Mouse (Mus musculus): ENCODE measurements at regions not wholly inside any gene's neighbourhood (a gene's known extent, or its start where the extent isn't known, plus 50 kb on each side); places are given as distances from the start of the nearest gene placed in this dataset.

- no peak for DNase-seq
Measured at GRCm38 (mm10) chr13:39350668-39351067, 390.0 kb upstream of the Slc35b3 start.

GRCm38 (mm10) chr13:39347761-39348160 lies 387.1 kb upstream of the Slc35b3 start:
- no peak for DNase-seq

DNA sequence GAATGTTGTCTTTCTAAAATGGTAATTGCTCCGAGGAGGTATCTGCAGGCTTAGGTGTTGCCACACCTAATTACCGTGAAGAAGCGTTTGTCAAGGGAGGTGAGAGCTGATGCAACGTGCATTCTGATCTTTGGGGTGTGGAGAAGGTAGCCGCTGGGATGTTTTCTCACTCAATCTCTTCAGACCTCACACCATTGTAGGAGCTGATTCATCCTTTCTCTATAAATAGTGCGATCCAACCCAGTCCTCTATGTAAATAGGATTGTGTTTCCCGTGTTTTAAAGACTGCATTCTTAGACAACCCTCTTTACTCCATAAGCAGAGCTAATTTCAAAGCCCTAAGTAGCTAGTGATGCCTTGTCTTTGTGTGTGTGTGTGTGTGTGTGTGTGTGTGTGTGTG lies 374.2 kb upstream of the Slc35b3 start:
- DNase-seq: no peak

GRCm38 (mm10) chr13:39329794-39330193 lies 369.1 kb upstream of the Slc35b3 start:
- no peak for DNase-seq

DNA sequence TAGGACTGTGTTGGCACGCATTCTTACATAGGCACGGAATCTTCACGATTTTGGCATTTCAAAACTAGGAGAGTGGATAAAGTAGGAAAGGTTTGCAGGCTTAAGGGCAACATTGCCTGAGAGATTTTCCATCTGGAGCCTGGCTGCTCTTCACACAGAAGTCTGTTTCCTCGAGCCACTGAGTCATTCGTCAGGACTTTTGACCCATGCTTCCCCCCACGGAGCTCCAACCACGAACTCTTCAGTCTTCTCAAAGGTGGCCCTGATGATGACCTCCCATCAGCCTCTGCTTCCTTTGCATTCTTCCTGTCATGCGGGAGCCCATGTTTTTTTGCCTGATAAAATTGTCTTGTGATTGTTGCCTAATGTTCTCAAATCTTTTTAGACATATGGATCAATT lies 365.5 kb upstream of the Slc35b3 start:
- no peak for DNase-seq

DNA sequence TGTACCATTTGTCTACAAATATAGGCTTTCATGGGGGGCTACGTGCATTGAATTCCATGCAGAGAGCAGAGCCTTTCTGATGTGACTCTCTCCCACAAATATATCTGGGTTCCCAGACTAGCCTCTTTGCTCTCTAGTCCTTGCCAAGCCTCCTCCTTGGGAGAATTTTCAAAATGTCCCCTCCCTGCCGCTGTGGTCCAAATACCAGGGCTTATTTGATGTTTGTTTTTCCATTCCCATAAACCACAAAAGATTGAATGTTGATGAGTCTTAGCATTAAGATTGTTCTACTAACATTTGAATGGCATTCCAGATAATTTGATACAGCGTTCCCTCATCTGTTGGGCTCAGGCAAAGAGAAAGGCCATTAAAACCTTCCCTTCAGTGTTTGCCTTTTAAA lies 360.4 kb upstream of the Slc35b3 start:
- DNase-seq: no peak

GRCm38 (mm10) chr13:39309758-39310157 lies 349.1 kb upstream of the Slc35b3 start:
- no peak for DNase-seq

DNA sequence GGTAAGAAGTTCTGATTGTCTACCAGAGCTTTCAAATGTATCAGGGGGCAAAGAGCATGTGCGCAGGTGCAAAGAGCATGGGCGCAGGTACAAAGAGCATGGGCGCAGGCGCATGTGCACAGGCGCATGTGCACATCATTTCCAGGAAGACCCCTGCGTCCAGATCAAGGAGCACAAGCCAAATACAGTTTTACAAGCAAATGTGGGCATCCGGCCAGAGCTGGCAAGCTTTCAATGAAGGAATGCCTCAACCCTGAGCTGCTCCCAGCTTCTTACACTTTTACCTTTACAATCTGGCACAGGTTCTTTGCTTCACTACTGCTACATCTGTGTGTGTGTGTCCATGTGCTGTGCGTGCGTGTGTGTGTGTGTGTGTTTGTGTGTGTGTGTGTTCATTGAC lies 347.2 kb upstream of the Slc35b3 start:
- no peak for DNase-seq

- DNase-seq: no peak
Measured at GRCm38 (mm10) chr13:39306851-39307250, 346.2 kb upstream of the Slc35b3 start.

GRCm38 (mm10) chr13:39297129-39297528 lies 336.5 kb upstream of the Slc35b3 start:
- DNase-seq: no peak

DNA sequence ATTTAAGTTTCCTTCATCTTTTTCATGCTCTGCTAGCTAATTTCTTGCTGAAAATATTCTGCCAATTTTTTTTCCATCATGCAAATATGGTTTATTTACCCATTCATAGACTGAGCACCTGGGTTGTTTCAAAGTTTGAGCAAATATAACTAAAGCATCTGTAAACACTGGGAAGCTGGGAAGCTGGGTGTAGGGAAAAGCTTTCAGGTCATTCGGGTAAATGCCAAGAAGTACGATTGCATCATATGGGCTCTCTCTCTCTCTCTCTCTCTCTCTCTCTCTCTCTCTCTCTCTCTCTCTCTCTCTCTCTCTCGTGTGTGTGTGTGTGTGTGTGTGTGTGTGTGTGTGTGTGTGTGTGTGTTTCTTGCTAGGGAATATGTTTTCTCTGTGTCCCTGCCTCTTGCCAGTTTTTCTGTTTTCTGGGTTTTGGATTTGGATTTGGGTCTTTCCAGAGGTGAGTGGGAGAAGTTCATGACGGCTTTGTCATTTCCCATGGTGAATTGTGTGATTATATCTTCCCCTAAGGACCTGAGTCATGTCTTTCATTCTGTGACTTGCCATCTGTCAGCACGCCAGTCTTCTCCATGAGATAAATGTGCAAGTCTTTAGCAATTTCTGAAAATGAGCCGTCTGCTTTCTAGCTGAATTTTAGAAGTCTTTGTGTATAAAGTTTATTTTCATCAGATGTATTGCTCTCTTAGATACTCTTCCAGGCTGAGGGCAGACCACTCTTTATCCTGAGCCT lies 329.7 kb upstream of the Slc35b3 start:
- DNase-seq: no peak

GRCm38 (mm10) chr13:39282272-39282671 lies 321.6 kb upstream of the Slc35b3 start:
- no peak for DNase-seq

DNA sequence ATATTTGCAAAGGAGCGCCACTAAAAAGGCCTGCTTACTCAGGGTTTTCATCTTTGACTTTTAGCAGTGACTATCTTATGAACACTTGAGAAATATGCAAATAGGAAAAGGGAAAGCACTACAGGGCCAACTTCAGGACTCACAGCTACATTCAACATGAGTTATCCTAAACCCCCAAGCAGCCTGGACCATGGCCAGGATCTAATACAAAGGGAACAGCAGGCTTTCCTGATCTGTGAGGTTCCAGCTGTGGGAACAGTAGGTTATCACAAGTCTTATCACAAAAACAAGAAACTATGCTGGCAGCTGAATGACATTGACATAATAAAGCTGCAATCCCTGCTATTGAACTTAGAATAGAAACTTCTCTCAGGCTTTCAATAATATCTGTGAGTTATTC lies 317.4 kb upstream of the Slc35b3 start:
- no peak for DNase-seq

DNA sequence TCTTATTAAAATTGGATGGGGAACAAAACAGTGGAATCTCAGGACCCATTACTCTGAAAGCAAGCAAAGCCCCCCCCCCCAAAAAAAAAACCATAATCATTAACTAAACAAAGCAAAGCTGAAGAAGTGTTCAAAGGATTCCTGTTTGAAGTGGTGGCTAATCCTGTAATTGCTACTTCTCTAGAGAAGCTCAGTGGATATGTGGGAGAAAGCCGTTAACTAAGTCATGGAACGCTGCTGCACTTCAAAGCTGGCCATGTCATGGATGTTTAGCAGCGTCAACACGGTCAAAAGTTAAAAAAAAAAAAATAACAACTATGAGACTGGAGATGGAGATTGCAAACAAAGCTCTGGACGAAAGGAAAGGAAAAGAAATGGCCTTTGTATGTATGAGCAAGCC lies 305.3 kb upstream of the Slc35b3 start:
- DNase-seq: no peak

GRCm38 (mm10) chr13:39256708-39257107 lies 296.0 kb upstream of the Slc35b3 start:
- DNase-seq: no peak

- no peak for DNase-seq
Measured at GRCm38 (mm10) chr13:39255338-39255737, 294.7 kb upstream of the Slc35b3 start.

DNA sequence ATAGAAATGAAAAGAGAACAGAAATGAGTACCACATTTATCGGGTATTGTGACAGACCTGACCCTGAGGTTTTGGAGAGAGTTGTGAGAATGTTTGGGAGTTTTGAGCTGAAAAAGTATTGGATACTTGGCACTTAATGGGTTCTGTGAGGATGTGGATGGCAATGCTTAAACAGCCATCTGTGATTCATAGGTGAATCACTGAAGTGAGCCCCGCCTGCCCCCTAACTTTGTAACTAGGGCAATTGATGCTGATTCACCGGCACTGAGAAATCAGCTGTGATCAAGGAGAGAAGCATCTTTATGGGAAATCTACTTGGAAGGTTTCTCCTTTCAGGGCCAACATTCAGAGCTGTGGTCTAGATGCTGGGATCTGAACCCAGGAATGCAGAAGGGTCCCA lies 291.9 kb upstream of the Slc35b3 start:
- DNase-seq: no peak

- no peak for DNase-seq
Measured at GRCm38 (mm10) chr13:39250096-39250495, 289.4 kb upstream of the Slc35b3 start.

DNA sequence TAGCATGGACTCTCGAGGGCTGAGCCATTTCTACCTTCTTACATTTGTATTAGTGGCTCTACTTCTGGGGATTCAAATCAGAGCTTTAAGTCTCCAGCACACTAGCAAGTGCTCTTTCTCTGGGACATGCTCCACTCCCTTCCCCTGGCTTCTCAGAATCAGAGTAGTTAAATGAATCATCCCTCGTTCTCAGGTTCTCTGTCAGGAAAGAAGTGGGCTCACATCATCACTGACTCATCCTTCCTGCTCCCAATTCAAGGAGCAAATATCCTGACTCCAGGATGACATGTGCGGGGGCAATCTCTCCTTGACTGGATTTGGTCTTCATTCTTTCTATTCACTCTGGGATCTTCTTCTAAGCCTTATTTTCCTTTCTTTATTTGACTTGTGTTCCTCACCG lies 266.2 kb upstream of the Slc35b3 start:
- no peak for DNase-seq

DNA sequence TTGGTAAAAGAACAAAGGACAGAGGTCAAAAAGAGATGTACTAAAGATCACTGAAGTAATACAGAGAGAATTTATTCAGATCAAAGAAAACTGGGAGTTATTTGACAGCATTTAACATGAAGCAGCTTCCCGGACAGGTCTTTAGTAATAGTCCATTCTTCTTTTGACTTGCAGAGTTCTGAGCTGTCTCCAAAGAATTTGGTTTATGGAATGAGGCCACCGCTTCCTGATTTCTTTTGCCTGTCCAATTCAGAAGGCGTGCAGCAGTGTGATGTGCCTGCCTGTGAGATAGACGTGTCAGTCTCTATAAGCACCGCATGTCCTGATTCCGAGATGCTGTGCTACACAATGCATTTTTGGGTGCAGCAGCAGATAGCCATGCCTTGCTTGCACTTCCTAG lies 265.0 kb upstream of the Slc35b3 start:
- DNase-seq: no peak

GRCm38 (mm10) chr13:39211076-39211475 lies 250.4 kb upstream of the Slc35b3 start:
- DNase-seq: no peak

GRCm38 (mm10) chr13:39183715-39184179 lies 223.1 kb upstream of the Slc35b3 start:
- DNase-seq: no peak

DNA sequence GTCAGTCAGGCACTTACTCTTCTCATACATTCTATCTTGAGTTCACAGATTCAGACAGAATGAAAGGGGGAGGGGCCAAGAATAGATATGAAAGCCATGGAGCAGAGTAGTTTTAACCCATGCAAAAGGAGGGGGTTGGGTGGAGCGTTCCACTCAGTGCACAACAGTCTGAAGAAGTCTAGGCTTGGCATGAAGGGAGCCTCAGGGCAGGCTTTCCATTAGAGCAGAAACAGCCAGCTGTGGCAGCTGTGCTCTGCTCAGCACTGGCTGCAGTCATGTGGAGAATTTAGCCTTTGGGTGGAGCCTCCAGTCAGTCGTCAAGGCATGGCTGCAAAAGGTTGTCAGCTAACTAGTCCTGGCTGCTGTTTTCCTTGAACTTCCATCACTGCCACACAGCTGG lies 201.3 kb upstream of the Slc35b3 start:
- DNase-seq: no peak

DNA sequence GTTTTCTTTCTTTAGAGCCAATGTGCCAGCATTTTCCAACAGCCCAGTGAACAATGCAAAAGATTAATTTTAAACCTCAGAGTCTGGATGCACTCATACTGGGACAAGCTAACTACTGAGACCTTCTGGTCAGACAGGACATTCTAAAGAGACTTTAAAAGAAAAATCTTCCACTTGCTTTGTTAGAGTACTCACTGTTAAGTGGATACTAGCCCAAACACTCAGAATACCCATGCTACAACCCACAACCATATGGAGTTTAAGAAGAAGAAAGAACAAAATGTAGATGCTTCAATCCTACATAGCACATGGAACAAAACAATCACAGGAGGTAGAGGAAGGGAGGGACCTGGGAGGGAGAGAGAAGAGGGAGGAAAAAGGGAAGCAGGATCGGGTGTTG lies 167.3 kb upstream of the Slc35b3 start:
- no peak for DNase-seq

- DNase-seq: no peak
Measured at GRCm38 (mm10) chr13:39092058-39092457, 131.4 kb upstream of the Slc35b3 start.
